Mouse (Mus musculus): ENCODE results near the gene Bach1. TPM values are rescaled to one million over a fixed set of nuclear protein-coding genes. Genes with fewer than 3 reads are reported as not detected.

Gene Bach1
- polyA plus RNA-seq, 1 experiment: 8.8 TPM

DNA sequence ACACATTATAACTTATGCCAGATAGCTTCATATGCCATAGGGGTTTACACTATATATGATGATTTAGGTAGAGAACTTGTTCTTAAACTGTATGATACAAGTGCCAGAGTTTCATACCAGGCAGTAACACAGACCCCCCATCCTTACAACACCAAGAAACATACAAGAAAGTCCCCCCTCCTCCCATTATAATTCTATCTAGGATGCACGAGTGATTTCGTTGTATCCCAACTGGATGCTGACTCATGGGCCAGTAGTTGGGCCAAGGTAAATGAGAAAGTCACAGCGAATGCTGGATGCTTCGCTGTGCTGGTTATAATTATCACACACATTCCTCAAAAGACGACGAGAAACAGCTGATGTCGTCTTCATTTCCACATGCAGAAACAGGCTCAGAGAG, 25.6 kb upstream of the Bach1 start:
- Histone ChIP-seq H3K4me2 (ENCODE audit: low read depth) (no peak overlapping the region), H3K79me2 (ENCODE audit: control insufficient read depth, insufficient read depth) (no peaks in the 10 kb centered on the region), H3K4me3 (no peak overlapping the region), H3K36me3 (ENCODE audit: control insufficient read depth, insufficient read depth) (no peaks in the 10 kb centered on the region), H3ac (ENCODE audit: control insufficient read depth, insufficient read length) (no peak overlapping the region), H3K27me3 (ENCODE audit: control insufficient read depth, insufficient read depth, insufficient read length) (no peaks in the 10 kb centered on the region)
- TF ChIP-seq POLR2AphosphoS2 (IDR thresholded peaks at IDR 0.05; ENCODE audit: insufficient read length, low read depth): no peak
- TF ChIP-seq REST (IDR thresholded peaks at IDR 0.05; ENCODE audit: insufficient read depth, insufficient read length): no peak
- TF ChIP-seq CEBPB (IDR thresholded peaks at IDR 0.05; ENCODE audit: insufficient read depth, poor library complexity, severe bottlenecking): no peak
- no peak for TF ChIP-seq SRF (IDR thresholded peaks at IDR 0.05; ENCODE audit: control insufficient read depth, insufficient read length, low read depth)
- TF ChIP-seq MAX (IDR thresholded peaks at IDR 0.05; ENCODE audit: low read depth): no peak
- no peak for TF ChIP-seq E2F4 (IDR thresholded peaks at IDR 0.05; ENCODE audit: insufficient read depth)
- no peak for TF ChIP-seq TCF12 (IDR thresholded peaks at IDR 0.05; ENCODE audit: insufficient read depth, poor library complexity, severe bottlenecking)
- TF ChIP-seq MYOG (IDR thresholded peaks at IDR 0.05; ENCODE audit: control insufficient read depth in 1 of 3, insufficient read depth in 1 of 3, insufficient read length in 2 of 3, low read depth in 2 of 3): no peak
- no peak for TF ChIP-seq POLR2A (IDR thresholded peaks at IDR 0.05; ENCODE audit: insufficient read length, low read depth)
- TF ChIP-seq MYOD1 (IDR thresholded peaks at IDR 0.05; ENCODE audit: control insufficient read depth in 1 of 3, insufficient read length in 2 of 3, low read depth in 2 of 3): no peak

DNA sequence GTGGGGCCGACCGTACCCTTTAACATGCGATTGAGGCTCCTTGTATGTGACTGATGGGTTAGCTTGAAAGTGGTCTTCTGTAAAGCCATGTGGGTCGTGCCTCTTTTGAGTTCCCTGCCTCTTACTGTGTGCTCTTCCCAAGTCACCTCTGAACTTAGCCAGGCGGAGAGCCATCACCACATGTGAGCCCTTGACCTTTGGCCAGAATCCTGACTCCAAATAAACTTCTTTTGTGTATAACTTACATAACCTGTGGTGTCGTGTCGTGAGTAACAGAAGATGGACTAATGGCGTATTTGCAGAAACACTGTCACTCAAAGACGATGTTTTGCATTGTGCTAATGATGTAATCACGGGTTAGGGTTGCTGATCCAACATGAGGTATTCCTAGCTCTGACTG, 22.6 kb upstream of the Bach1 start:
- Histone ChIP-seq H3K36me3 (ENCODE audit: control insufficient read depth, insufficient read depth) (no peaks in the 10 kb centered on the region), H3ac (ENCODE audit: control insufficient read depth, insufficient read length) (no peak overlapping the region), H3K4me3 (no peak overlapping the region), H3K4me2 (ENCODE audit: low read depth) (no peak overlapping the region), H3K79me2 (ENCODE audit: control insufficient read depth, insufficient read depth) (no peaks in the 10 kb centered on the region), H3K27me3 (ENCODE audit: control insufficient read depth, insufficient read depth, insufficient read length) (no peaks in the 10 kb centered on the region)
- TF ChIP-seq POLR2A (IDR thresholded peaks at IDR 0.05; ENCODE audit: insufficient read length, low read depth) (no peak), TCF12 (IDR thresholded peaks at IDR 0.05; ENCODE audit: insufficient read depth, poor library complexity, severe bottlenecking) (no peak), REST (IDR thresholded peaks at IDR 0.05; ENCODE audit: insufficient read depth, insufficient read length) (no peak), E2F4 (IDR thresholded peaks at IDR 0.05; ENCODE audit: insufficient read depth) (no peak), POLR2AphosphoS2 (IDR thresholded peaks at IDR 0.05; ENCODE audit: insufficient read length, low read depth) (no peak), USF1 (IDR thresholded peaks at IDR 0.05; ENCODE audit: low read depth) (no peak), TCF3 (IDR thresholded peaks at IDR 0.05; ENCODE audit: insufficient read length, low read depth) (no peak), MYOG (IDR thresholded peaks at IDR 0.05; ENCODE audit: control insufficient read depth in 1 of 3, insufficient read depth in 1 of 3, insufficient read length in 2 of 3, low read depth in 2 of 3) (no peak), SRF (IDR thresholded peaks at IDR 0.05; ENCODE audit: control insufficient read depth, insufficient read length, low read depth) (no peak), MAX (IDR thresholded peaks at IDR 0.05; ENCODE audit: low read depth) (no peak), CEBPB (IDR thresholded peaks at IDR 0.05; ENCODE audit: insufficient read depth, poor library complexity, severe bottlenecking) (no peak), MYOD1 (IDR thresholded peaks at IDR 0.05; ENCODE audit: control insufficient read depth in 1 of 3, insufficient read length in 2 of 3, low read depth in 2 of 3) (no peak)

DNA sequence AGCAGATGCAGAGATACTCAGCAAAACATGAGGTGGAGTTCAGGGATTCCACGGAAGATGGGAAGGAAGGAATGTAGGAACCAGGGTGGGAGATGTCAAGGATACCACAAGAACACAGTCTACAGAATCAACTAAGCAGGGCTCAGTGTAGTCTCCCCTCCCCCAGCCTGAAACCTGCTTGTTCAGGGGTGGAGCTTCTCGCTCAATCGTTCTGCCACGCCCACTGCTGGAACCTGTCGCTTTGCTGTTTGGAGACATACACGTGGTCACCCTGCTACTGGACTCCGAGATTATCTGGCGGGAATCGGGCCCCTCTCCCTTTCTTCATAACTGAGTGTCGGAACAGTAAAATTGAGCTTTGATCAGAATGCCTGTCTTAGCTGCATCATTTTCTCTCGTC, 20.1 kb upstream of the Bach1 start:
- no peaks in the 10 kb centered on the region for H3K36me3 ChIP-seq (ENCODE audit: control insufficient read depth, insufficient read depth)
- H3K4me2 ChIP-seq (ENCODE audit: low read depth): no peak overlapping the region
- no peak overlapping the region for H3K4me3 ChIP-seq
- TF ChIP-seq MYOG (IDR thresholded peaks at IDR 0.05; ENCODE audit: control insufficient read depth in 1 of 3, insufficient read depth in 1 of 3, insufficient read length in 2 of 3, low read depth in 2 of 3) (no peak), MAX (IDR thresholded peaks at IDR 0.05; ENCODE audit: low read depth) (no peak), SRF (IDR thresholded peaks at IDR 0.05; ENCODE audit: control insufficient read depth, insufficient read length, low read depth) (no peak), POLR2A (IDR thresholded peaks at IDR 0.05; ENCODE audit: insufficient read length, low read depth) (no peak), E2F4 (IDR thresholded peaks at IDR 0.05; ENCODE audit: insufficient read depth) (no peak), MYOD1 (IDR thresholded peaks at IDR 0.05; ENCODE audit: control insufficient read depth in 1 of 3, insufficient read length in 2 of 3, low read depth in 2 of 3) (no peak), REST (IDR thresholded peaks at IDR 0.05; ENCODE audit: insufficient read depth, insufficient read length) (no peak), CEBPB (IDR thresholded peaks at IDR 0.05; ENCODE audit: insufficient read depth, poor library complexity, severe bottlenecking) (no peak), TCF3 (IDR thresholded peaks at IDR 0.05; ENCODE audit: insufficient read length, low read depth) (no peak), TCF12 (IDR thresholded peaks at IDR 0.05; ENCODE audit: insufficient read depth, poor library complexity, severe bottlenecking) (no peak), USF1 (IDR thresholded peaks at IDR 0.05; ENCODE audit: low read depth) (no peak), POLR2AphosphoS2 (IDR thresholded peaks at IDR 0.05; ENCODE audit: insufficient read length, low read depth) (no peak)
- H3ac ChIP-seq (ENCODE audit: control insufficient read depth, insufficient read length): no peak overlapping the region
- H3K27me3 ChIP-seq (ENCODE audit: control insufficient read depth, insufficient read depth, insufficient read length): no peaks in the 10 kb centered on the region
- no peaks in the 10 kb centered on the region for H3K79me2 ChIP-seq (ENCODE audit: control insufficient read depth, insufficient read depth)

- Histone ChIP-seq H3K79me2 (ENCODE audit: control insufficient read depth, insufficient read depth) (no peaks in the 10 kb centered on the region), H3K4me3 (no peak overlapping the region), H3K27me3 (ENCODE audit: control insufficient read depth, insufficient read depth, insufficient read length) (no peaks in the 10 kb centered on the region), H3ac (ENCODE audit: control insufficient read depth, insufficient read length) (no peak overlapping the region), H3K4me2 (ENCODE audit: low read depth) (no peak overlapping the region), H3K36me3 (ENCODE audit: control insufficient read depth, insufficient read depth) (no peaks in the 10 kb centered on the region)
- TF ChIP-seq MYOG (IDR thresholded peaks at IDR 0.05; ENCODE audit: control insufficient read depth in 1 of 3, insufficient read depth in 1 of 3, insufficient read length in 2 of 3, low read depth in 2 of 3): no peak
- TF ChIP-seq TCF3 (IDR thresholded peaks at IDR 0.05; ENCODE audit: insufficient read length, low read depth): no peak
- no peak for TF ChIP-seq MAX (IDR thresholded peaks at IDR 0.05; ENCODE audit: low read depth)
- TF ChIP-seq CEBPB (IDR thresholded peaks at IDR 0.05; ENCODE audit: insufficient read depth, poor library complexity, severe bottlenecking): no peak
- TF ChIP-seq SRF (IDR thresholded peaks at IDR 0.05; ENCODE audit: control insufficient read depth, insufficient read length, low read depth): no peak
- no peak for TF ChIP-seq USF1 (IDR thresholded peaks at IDR 0.05; ENCODE audit: low read depth)
- no peak for TF ChIP-seq MYOD1 (IDR thresholded peaks at IDR 0.05; ENCODE audit: control insufficient read depth in 1 of 3, insufficient read length in 2 of 3, low read depth in 2 of 3)
- TF ChIP-seq REST (IDR thresholded peaks at IDR 0.05; ENCODE audit: insufficient read depth, insufficient read length): no peak
- TF ChIP-seq E2F4 (IDR thresholded peaks at IDR 0.05; ENCODE audit: insufficient read depth): no peak
- no peak for TF ChIP-seq POLR2A (IDR thresholded peaks at IDR 0.05; ENCODE audit: insufficient read length, low read depth)
- TF ChIP-seq POLR2AphosphoS2 (IDR thresholded peaks at IDR 0.05; ENCODE audit: insufficient read length, low read depth): no peak
- no peak for TF ChIP-seq TCF12 (IDR thresholded peaks at IDR 0.05; ENCODE audit: insufficient read depth, poor library complexity, severe bottlenecking)
These were observed 17.7 kb upstream of the Bach1 start for GRCm38 (mm10) chr16:87680912-87681634.

Data from myocyte (in vitro differentiated cells).